Comparison of ENCODE assay signal across 16 mouse cellular contexts in genomic region chr1:190470336-190470735, GRCm38 (mm10).
"Had no signal": no experiment of that assay in that cellular context is flagged by ENCODE, and none has a peak within 500 bp of the region (broad histone marks: within the 10 kb centered on the region; RNA-seq: fewer than 3 reads in every experiment).

No protein-coding gene starts in this region.

- H3K4me1 ChIP-seq: lung, embryonic 15.5 days; megakaryocyte, embryonic 14.5 days; midbrain, embryonic 12.5 days; neural tube, embryonic 12.5 days; stomach, embryonic 15.5 days had no signal

- H3K27me3 ChIP-seq: megakaryocyte, embryonic 14.5 days; midbrain, embryonic 12.5 days; neural tube, embryonic 12.5 days; stomach, embryonic 15.5 days had no signal

- DNase-seq: lung, adult 2 months; lung, postnatal 14 days; lung, postnatal 36 days; midbrain, embryonic 14.5 days; right cerebral cortex, postnatal 14 days; thymus, adult 2 months; thymus, postnatal 25 days; thymus, postnatal 4 days had no signal

- H3K9ac ChIP-seq: lung, embryonic 15.5 days; midbrain, embryonic 12.5 days; neural tube, embryonic 12.5 days; stomach, embryonic 15.5 days had no signal

- H3K4me2 ChIP-seq: lung, embryonic 15.5 days; midbrain, embryonic 12.5 days; neural tube, embryonic 12.5 days; stomach, embryonic 15.5 days had no signal

- ATAC-seq: lung, postnatal 0 days had no signal

- H3K27ac ChIP-seq: lung, embryonic 15.5 days; macrophage; midbrain, embryonic 12.5 days; neural tube, embryonic 12.5 days; stomach, embryonic 15.5 days; stomach, postnatal 0 days had no signal

- H3K36me3 ChIP-seq: lung, embryonic 15.5 days; midbrain, embryonic 12.5 days; neural tube, embryonic 12.5 days; stomach, embryonic 15.5 days had no signal

- H3K9me3 ChIP-seq: lung, embryonic 15.5 days; midbrain, embryonic 12.5 days; neural tube, embryonic 12.5 days; stomach, embryonic 15.5 days had no signal

- H3K4me3 ChIP-seq: lung, embryonic 15.5 days; megakaryocyte, embryonic 14.5 days; midbrain, embryonic 12.5 days; neural tube, embryonic 12.5 days; stomach, embryonic 15.5 days had no signal
